Mouse (Mus musculus) spleen, adult 2 months (tissue): ENCODE results near the gene Ankrd12.

Source experiments
- CTCF ChIP-seq: fragments of 200-500 bp; IDR thresholded peaks from 2 replicates; pipeline ENCODE4 v1.5.1; 2011; ENCODE audit warnings: mild to moderate bottlenecking, inconsistent platforms; ENCODE audit not compliant: insufficient read depth, insufficient read length, insufficient replicate concordance; ENCODE audit errors: extremely low read depth
- POLR2A ChIP-seq: fragments of 200-500 bp; IDR thresholded peaks from 2 replicates; pipeline ENCODE4 v1.6.1; 2011; ENCODE audit warnings: low read depth, low read length, inconsistent platforms

DNA sequence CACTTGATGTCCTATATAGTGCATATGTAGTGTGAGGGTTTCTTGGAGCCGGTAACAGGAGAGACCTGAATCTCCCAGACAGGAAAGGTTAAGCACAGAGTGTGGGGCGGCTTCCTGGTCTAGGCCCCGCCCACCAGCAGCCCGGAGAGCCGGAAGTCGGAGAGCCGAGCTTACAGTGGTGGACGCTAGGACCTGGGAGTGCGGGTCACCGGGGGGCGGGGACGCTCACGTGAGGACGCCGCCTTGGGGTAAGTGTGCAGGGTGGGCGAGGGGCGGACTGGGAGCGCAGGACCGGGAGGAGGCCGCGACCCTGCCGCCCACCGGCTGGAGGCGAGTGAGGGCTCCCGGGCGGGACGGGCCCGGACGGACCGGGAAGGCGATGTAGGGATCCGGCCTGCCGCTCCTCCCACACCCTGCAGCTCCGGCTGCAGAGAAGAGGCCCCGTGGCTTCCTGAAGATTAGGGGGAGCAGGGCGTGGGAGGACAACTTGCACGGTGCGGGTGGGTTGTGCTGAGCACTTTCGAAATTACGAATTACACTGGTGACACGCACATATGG is 34.6 kb upstream of the Ankrd12 start, which contains the start of gene Washc1:
- TF ChIP-seq POLR2A (no peak; the same call in 1 of the 2 replicates), CTCF (no peak)
